Mouse (Mus musculus) midbrain, embryonic 16.5 days (tissue): Measurements from ENCODE around the gene Syne4. TPM values are rescaled to one million over a fixed set of nuclear protein-coding genes. Genes with fewer than 3 reads are reported as not detected.

Experiments
- ATAC-seq: fragments of 200-750 bp; cut with Nextera tagmentation; 2 replicates; pipeline ENCODE4 v1.8.0; 2017; ENCODE audit warnings: moderate TSS enrichment
- H3K27ac ChIP-seq: fragments of 300-500 bp; sonication (generic); 2 replicates; pipeline ENCODE4 v1.5.1; 2014; ENCODE audit warnings: mild to moderate bottlenecking, low read length, mixed read lengths
- H3K27me3 ChIP-seq: fragments of 300-500 bp; sonication (generic); 2 replicates; pipeline ENCODE4 v1.6.1; 2014; ENCODE audit warnings: low read depth, low read length, mixed read lengths; ENCODE audit not compliant: control insufficient read depth, insufficient read depth
- H3K36me3 ChIP-seq: fragments of 300-500 bp; sonication (generic); 2 replicates; pipeline ENCODE4 v1.6.1; 2014; ENCODE audit warnings: mild to moderate bottlenecking, low read length, moderate library complexity, mixed read lengths; ENCODE audit not compliant: control insufficient read depth, insufficient read depth
- H3K4me1 ChIP-seq: fragments of 300-500 bp; sonication (generic); 2 replicates; pipeline ENCODE4 v1.6.1; 2014; ENCODE audit warnings: mild to moderate bottlenecking, low read length, mixed read lengths; ENCODE audit not compliant: control insufficient read depth, insufficient read depth
- H3K4me2 ChIP-seq: fragments of 300-500 bp; sonication (generic); 2 replicates; pipeline ENCODE4 v1.6.1; 2014; ENCODE audit warnings: mild to moderate bottlenecking, low read length, mixed read lengths
- H3K4me3 ChIP-seq: fragments of 300-500 bp; sonication (generic); 2 replicates; pipeline ENCODE4 v1.5.1; 2014; ENCODE audit warnings: low read depth, mild to moderate bottlenecking, low read length, moderate library complexity, mixed read lengths
- H3K9ac ChIP-seq: fragments of 300-500 bp; sonication (generic); 2 replicates; pipeline ENCODE4 v1.6.1; 2014; ENCODE audit warnings: low read depth, low read length, mixed read lengths
- H3K9me3 ChIP-seq: fragments of 300-500 bp; sonication (generic); replicated peaks from 2 replicates; pipeline ENCODE4 v1.6.1; 2014; ENCODE audit warnings: mild to moderate bottlenecking, low read length, mixed read lengths; ENCODE audit not compliant: control insufficient read depth, poor library complexity, severe bottlenecking
- WGBS: fragments of 180-500 bp; shearing (Covaris S2); extraction: QIAGEN DNeasy Blood & Tissue Kit; methylation state at CpG from one replicate; pipeline ENCODE4 v1.1.7; 2014; 5-methylcytosine and 5-hydroxymethylcytosine counted together
- polyA plus RNA-seq: library from polyadenylated mRNA; unstranded; fragments of >200 nt; fragmentation: Nextera tagmentation; extraction: Ambion mirVana; gene quantifications from 2 replicates; pipeline ENCODE4 v1.2.1, GENCODE M21; 2015

Syne4 gene
- polyA plus RNA-seq, 1 experiment from 2014 or later: 16.0 TPM

DNA sequence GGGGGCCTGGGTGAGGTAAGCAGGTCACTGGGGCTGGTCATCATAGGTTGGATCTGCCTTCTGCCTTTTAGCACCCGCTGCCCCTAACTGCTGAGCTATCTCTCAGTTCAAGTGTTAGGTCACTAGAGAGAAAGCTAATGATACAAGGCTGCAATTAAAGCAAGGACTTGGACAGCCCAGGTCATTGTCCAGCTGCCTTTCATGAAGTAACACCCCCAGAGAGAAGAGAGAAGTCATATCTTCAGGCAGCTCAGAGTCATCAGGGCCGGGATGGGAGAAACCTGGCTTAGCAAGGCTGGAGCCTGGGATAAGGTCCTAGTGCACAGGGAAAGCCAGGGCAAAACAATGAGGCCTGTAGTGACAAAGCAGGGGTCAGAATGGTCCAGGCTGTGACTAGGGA, 52.9 kb downstream of the Syne4 start:
- no peak for ATAC-seq
- Histone ChIP-seq H3K27ac (no peak overlapping the region), H3K36me3 (no peaks in the 10 kb centered on the region), H3K4me3 (no peak overlapping the region), H3K9ac (no peak overlapping the region), H3K9me3 (no peaks in the 10 kb centered on the region), H3K27me3 (no peaks in the 10 kb centered on the region), H3K4me2 (no peak overlapping the region), H3K4me1 (peaks cover 7% of the 10 kb centered on the region)
- 85% methylated on average over 2 of the region's 2 CpGs for whole genome bisulfite sequencing

Other genes with a start within 250 kb of the Syne4 start
- gene Zfp82, start 241.9 kb upstream of the Syne4 start, polyA plus RNA-seq: 10.2 and 13.4 TPM in 2 replicates
- gene Gm26920, start 224.4 kb upstream of the Syne4 start, polyA plus RNA-seq: 2.0 and 3.2 TPM in 2 replicates
- gene Zfp566, start 224.3 kb upstream of the Syne4 start, polyA plus RNA-seq: 18.1 and 18.7 TPM in 2 replicates
- 79.5 and 87.9 TPM in 2 replicates for gene Zfp260, start 220.0 kb upstream of the Syne4 start, polyA plus RNA-seq
- gene Zfp382, start 192.9 kb upstream of the Syne4 start, polyA plus RNA-seq: 24.5 and 26.6 TPM in 2 replicates
- gene Zfp146, start 145.1 kb upstream of the Syne4 start, polyA plus RNA-seq: 10.8 and 13.4 TPM in 2 replicates
- 5.9 and 8.5 TPM in 2 replicates for gene Cox7a1, start 130.7 kb upstream of the Syne4 start, polyA plus RNA-seq
- 64.8 and 65.3 TPM in 2 replicates for gene Capns1, start 116.0 kb upstream of the Syne4 start, polyA plus RNA-seq
- 158 and 166 TPM in 2 replicates for gene Polr2i, start 82.9 kb upstream of the Syne4 start, polyA plus RNA-seq
- gene Tbcb, start 82.5 kb upstream of the Syne4 start, polyA plus RNA-seq: 436 and 442 TPM in 2 replicates
- not detected in 2 replicates for gene Ovol3, start 79.1 kb upstream of the Syne4 start, polyA plus RNA-seq
- 0.51 and 1.3 TPM in 2 replicates for gene Thap8, start 34.7 kb upstream of the Syne4 start, polyA plus RNA-seq
- 3.8 and 4.0 TPM in 2 replicates for gene Wdr62, start 34.4 kb upstream of the Syne4 start, polyA plus RNA-seq
- gene Clip3, start 23.1 kb upstream of the Syne4 start, polyA plus RNA-seq: 100 and 124 TPM in 2 replicates
- gene Alkbh6, start 6.1 kb upstream of the Syne4 start, polyA plus RNA-seq: 120 and 127 TPM in 2 replicates
- gene E130208F15Rik, start 6.9 kb downstream of the Syne4 start, polyA plus RNA-seq: not detected in 2 replicates
- 15.2 and 16.9 TPM in 2 replicates for gene Sdhaf1, start 9.1 kb downstream of the Syne4 start, polyA plus RNA-seq
- gene Lrfn3, start 48.0 kb downstream of the Syne4 start, polyA plus RNA-seq: 15.2 and 15.7 TPM in 2 replicates
- gene Tyrobp, start 99.0 kb downstream of the Syne4 start, polyA plus RNA-seq: 15.3 and 23.5 TPM in 2 replicates
- gene Hcst, start 105.0 kb downstream of the Syne4 start, polyA plus RNA-seq: not detected in 2 replicates
- gene Nfkbid, start 106.9 kb downstream of the Syne4 start, polyA plus RNA-seq: 2.7 and 2.9 TPM in 2 replicates
- 761 and 788 TPM in 2 replicates for gene Aplp1, start 130.7 kb downstream of the Syne4 start, polyA plus RNA-seq
- gene Kirrel2, start 142.9 kb downstream of the Syne4 start, polyA plus RNA-seq: 0.67 and 0.73 TPM in 2 replicates
- 0.46 and 0.50 TPM in 2 replicates for gene Nphs1, start 143.5 kb downstream of the Syne4 start, polyA plus RNA-seq
- gene Prodh2, start 178.8 kb downstream of the Syne4 start, polyA plus RNA-seq: not detected in 2 replicates
- gene Arhgap33, start 220.3 kb downstream of the Syne4 start, polyA plus RNA-seq: 140 and 149 TPM in 2 replicates
- gene Hspb6, start 237.4 kb downstream of the Syne4 start, polyA plus RNA-seq: 7.5 and 11.2 TPM in 2 replicates
- gene Proser3, start 237.5 kb downstream of the Syne4 start, polyA plus RNA-seq: 8.2 and 8.5 TPM in 2 replicates
- gene Lin37, start 245.0 kb downstream of the Syne4 start, polyA plus RNA-seq: 52.1 and 63.8 TPM in 2 replicates
- gene U2af1l4, start 248.5 kb downstream of the Syne4 start, polyA plus RNA-seq: 82.0 and 88.4 TPM in 2 replicates
- gene Gm49396, start 248.5 kb downstream of the Syne4 start, polyA plus RNA-seq: 18.6 and 19.2 TPM in 2 replicates
- gene Psenen, start 248.8 kb downstream of the Syne4 start, polyA plus RNA-seq: 116 and 124 TPM in 2 replicates